Mouse (Mus musculus): ENCODE data around the gene Hist2h4.

GRCm38 (mm10) chr3:96219191-96219641 is 43.9 kb downstream of the Hist2h4 start:
- TF ChIP-seq POLR2A (IDR thresholded peaks at IDR 0.05; ENCODE audit: insufficient read depth, low read depth, low read length) (no peak), CTCF (IDR thresholded peaks at IDR 0.05; ENCODE audit: insufficient read depth, low read depth, low read length) (no peak)

Measured in olfactory bulb, adult 2 months (tissue).